Mouse (Mus musculus) thymus, adult 2 months (tissue): ENCODE results near the gene Hist1h2bq. TPM values are rescaled to one million over a fixed set of nuclear protein-coding genes. Genes with fewer than 3 reads are reported as not detected.
"Not testable (repeated sequence)": the region's sequence is repeated elsewhere in the genome, so short reads cannot be mapped to it uniquely, and the experiment has no call there.

Experiments used
- DNase-seq: peaks from one replicate; pipeline ENCODE4 v3.0.0; 2021
- H3K27ac ChIP-seq: fragments of 200-500 bp; 2 replicates; pipeline ENCODE4 v1.5.1; 2012; ENCODE audit warnings: low read length, control low read depth; ENCODE audit not compliant: control insufficient read depth, insufficient read depth
- H3K27me3 ChIP-seq: fragments of 200-500 bp; 2 replicates; pipeline ENCODE4 v1.6.1; 2012; ENCODE audit warnings: mild to moderate bottlenecking, low read length, moderate library complexity, mixed read lengths; ENCODE audit not compliant: control insufficient read depth, insufficient read depth
- H3K36me3 ChIP-seq: fragments of 200-500 bp; 2 replicates; pipeline ENCODE4 v1.6.1; 2012; ENCODE audit warnings: mild to moderate bottlenecking, low read length, moderate library complexity; ENCODE audit not compliant: control insufficient read depth, insufficient read depth
- H3K4me1 ChIP-seq: fragments of 200-500 bp; replicated peaks from 2 replicates; pipeline ENCODE4 v1.6.1; 2012; ENCODE audit warnings: low read length; ENCODE audit not compliant: control insufficient read depth, insufficient read depth
- H3K4me3 ChIP-seq: fragments of 200-500 bp; 2 replicates; pipeline ENCODE4 v1.5.1; 2012; ENCODE audit warnings: mild to moderate bottlenecking, low read length, control low read depth, moderate library complexity; ENCODE audit not compliant: control insufficient read depth, insufficient read depth
- CTCF ChIP-seq: fragments of 200-500 bp; IDR thresholded peaks from 2 replicates; pipeline ENCODE4 v1.5.1; 2012; ENCODE audit warnings: mild to moderate bottlenecking, control low read depth, low read length, moderate library complexity, borderline replicate concordance; ENCODE audit not compliant: control insufficient read depth, poor library complexity, insufficient read depth; ENCODE audit errors: extremely low read depth
- POLR2A ChIP-seq: fragments of 200-500 bp; IDR thresholded peaks from 2 replicates; pipeline ENCODE4 v1.6.1; 2012; ENCODE audit warnings: mild to moderate bottlenecking, low read length, control low read depth, moderate library complexity; ENCODE audit not compliant: control insufficient read depth, poor library complexity, insufficient read depth; ENCODE audit errors: extremely low read depth
- WGBS: fragments of 180-500 bp; shearing (Covaris S2); methylation state at CpG from one replicate; pipeline ENCODE4 v1.1.7; 2018; 5-methylcytosine and 5-hydroxymethylcytosine counted together
- polyA plus RNA-seq: library from polyadenylated mRNA; depleted of rRNA; stranded (reverse); fragments of >200 nt; gene quantifications from 2 replicates; pipeline ENCODE4 v1.2.3, GENCODE M21; 2012

Hist1h2bq gene
- polyA plus RNA-seq, 1 experiment: 200 TPM

- Histone ChIP-seq H3K4me3 (peak within 1 kb of the TSS; percentile 26), H3K27ac (peak within 1 kb of the TSS; percentile 43; the same call in 1 of the 2 replicates)
- WGBS: under 1% methylated on average over 24 of the region's 58 CpGs
- not testable (repeated sequence) for H3K36me3 ChIP-seq, H3K27me3 ChIP-seq, H3K4me1 ChIP-seq
- 0 out of 2 replicates have a peak, but pooled peaks have one; percentile 35 for TF ChIP-seq POLR2A
- peak; percentile 43 for DNase-seq
Measured at GRCm38 (mm10) chr13:21831418-21832394, 21.7 kb upstream of the Hist1h2bq start, which contains the start of gene Hist1h4n. TSS of gene Hist1h4n (minus strand) at chr13:21832196.

- H3K27me3 ChIP-seq: no peaks in the 10 kb centered on the region
- whole genome bisulfite sequencing: 94% methylated on average over 10 of the region's 10 CpGs
- H3K4me3 ChIP-seq: no peak overlapping the region
- no peak for TF ChIP-seq POLR2A
- TF ChIP-seq CTCF: no peak
- DNase-seq: no peak
- no peaks in the 10 kb centered on the region for H3K36me3 ChIP-seq
- peaks cover 5% of the 10 kb centered on the region for H3K4me1 ChIP-seq
- H3K27ac ChIP-seq: no peak overlapping the region
Measured at GRCm38 (mm10) chr13:21830344-21830743, 20.3 kb upstream of the Hist1h2bq start.

DNA sequence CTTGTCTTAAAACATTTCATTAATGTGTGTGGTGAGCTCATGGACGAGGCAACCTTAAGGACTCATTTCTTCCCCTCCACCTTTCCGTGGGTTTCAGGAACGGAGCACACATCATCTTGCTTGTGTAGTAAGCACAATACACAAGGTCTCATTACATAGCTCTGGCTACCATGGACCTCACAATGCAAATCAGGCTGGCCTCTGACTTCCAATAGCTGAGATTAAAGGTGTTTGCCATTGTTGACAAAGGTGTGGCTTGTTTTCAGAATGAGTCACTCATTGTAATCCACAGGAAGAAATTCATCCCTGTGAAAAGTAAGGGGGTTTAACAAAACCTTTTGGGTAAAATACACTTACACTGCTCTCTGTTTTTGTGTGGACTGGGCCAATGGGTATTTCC is 18.5 kb upstream of the Hist1h2bq start:
- Histone ChIP-seq H3K36me3 (no peaks in the 10 kb centered on the region), H3K4me3 (no peak overlapping the region), H3K4me1 (peaks cover 5% of the 10 kb centered on the region), H3K27ac (no peak overlapping the region), H3K27me3 (no peaks in the 10 kb centered on the region)
- 97% methylated on average over 3 of the region's 3 CpGs for WGBS
- TF ChIP-seq POLR2A (no peak), CTCF (no peak)
- no peak for DNase-seq

GRCm38 (mm10) chr13:21820082-21820890 is 10.3 kb upstream of the Hist1h2bq start:
- H3K4me1 ChIP-seq, H3K36me3 ChIP-seq, H3K27ac ChIP-seq, H3K27me3 ChIP-seq, DNase-seq, H3K4me3 ChIP-seq: not testable (repeated sequence)
- WGBS: 78% methylated on average over 7 of the region's 16 CpGs

DNA sequence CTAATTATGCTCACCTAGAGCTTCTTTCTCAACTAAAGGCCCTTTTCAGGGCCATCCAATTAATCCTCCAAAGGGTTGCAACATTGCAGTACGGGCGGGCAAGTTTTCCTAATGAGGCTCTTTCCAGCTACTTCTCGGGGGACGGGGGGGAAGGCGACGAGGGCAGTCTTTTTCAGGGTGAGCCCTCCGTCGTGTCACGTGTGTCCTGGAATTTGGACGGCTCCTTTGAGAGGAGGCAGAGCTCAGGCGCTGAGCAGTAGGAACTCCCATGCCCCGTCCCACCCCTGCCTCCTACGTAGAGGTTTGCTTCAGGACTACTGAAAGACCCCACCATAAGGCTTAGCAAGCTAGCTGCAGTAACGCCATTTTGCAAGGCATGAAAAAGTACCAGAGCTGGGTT is 2.1 kb upstream of the Hist1h2bq start:
- not testable (repeated sequence) for H3K4me1 ChIP-seq, H3K36me3 ChIP-seq, H3K27me3 ChIP-seq, DNase-seq
- Histone ChIP-seq H3K27ac (peak overlapping the region; percentile 71), H3K4me3 (peak overlapping the region; percentile 31)
- 0% methylated on average over 14 of the region's 14 CpGs for WGBS

GRCm38 (mm10) chr13:21811539-21811938 is 1.5 kb upstream of the Hist1h2bq start, which contains the start of gene Hist1h4m:
TSS of gene Hist1h4m (plus strand) at chr13:21811746.
- H3K27ac ChIP-seq: peak within 1 kb of the TSS; percentile 71
- not testable (repeated sequence) for H3K36me3 ChIP-seq, H3K27me3 ChIP-seq, H3K4me1 ChIP-seq
- DNase-seq: peak; percentile 62
- peak within 1 kb of the TSS; percentile 31 for H3K4me3 ChIP-seq
- no CpG with 5 or more reads among the region's 24 CpGs for WGBS

DNA sequence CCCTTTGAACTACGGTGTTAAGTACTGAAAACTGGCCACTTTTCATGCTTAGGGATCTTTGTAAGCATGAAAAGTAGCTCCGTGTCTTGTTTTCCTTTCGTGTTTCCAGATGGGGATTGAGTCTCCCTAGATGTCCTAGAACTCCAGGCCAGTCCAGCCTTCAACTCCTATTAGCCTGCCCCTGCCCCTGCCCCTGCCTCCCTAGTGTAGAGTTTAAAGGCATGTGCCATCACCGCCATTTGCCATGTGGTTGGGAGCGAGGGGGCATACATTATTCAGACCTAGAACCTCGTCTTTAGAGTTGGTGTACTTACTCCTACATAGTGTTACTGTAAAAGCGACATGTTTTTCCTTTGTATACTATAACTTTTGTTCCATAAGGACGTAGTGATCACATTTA is 1.1 kb upstream of the Hist1h2bq start:
- not testable (repeated sequence) for H3K4me1 ChIP-seq, H3K36me3 ChIP-seq, H3K27ac ChIP-seq, H3K27me3 ChIP-seq, H3K4me3 ChIP-seq, DNase-seq
- no CpG with 5 or more reads among the region's 8 CpGs for WGBS

DNA sequence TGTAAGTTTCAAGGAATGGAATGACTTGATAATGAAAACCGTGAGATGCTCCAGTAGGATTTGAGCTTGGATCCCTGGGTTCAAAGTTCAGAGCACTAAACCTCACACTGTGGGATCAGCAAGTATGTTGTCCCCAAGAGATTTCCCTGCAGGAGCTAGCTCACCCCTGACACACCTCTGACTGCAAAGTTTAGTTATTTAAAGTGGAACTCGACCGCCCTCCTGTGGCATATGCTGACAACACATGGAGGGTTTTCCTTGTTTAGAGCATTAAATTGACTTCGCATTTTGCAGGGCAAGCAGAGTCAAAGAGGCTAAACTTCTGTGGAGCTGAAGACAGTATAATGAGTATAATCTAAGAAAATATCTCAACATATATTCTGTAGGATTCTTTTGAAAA is 6.9 kb downstream of the Hist1h2bq start:
- no CpG with 5 or more reads among the region's 4 CpGs for WGBS
- DNase-seq, H3K27ac ChIP-seq: not testable (repeated sequence)

DNA sequence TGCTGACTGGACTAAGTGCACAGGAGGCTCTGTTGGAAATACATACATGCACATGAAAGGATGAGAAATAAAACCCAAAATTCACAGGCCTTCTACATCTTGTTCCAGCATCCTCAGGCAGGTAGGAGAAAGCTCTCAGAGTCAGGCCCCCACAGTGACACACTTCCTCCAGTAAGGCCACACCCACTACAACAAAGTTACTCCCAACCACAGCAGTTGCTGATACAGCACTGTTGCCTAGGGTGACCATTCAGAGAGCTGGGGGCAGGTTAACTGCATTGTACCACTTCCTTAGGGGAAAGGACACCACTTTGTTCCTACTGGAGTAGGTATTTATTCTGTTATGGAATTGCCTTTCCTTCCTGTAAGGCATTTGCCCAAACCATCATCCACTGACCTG is 12.8 kb downstream of the Hist1h2bq start:
- not testable (repeated sequence) for H3K36me3 ChIP-seq, H3K27ac ChIP-seq, DNase-seq, H3K4me3 ChIP-seq, H3K4me1 ChIP-seq, H3K27me3 ChIP-seq

More for the DNA sequence above, 6.9 kb downstream of the Hist1h2bq start:
- not testable (repeated sequence) for H3K27me3 ChIP-seq, H3K4me1 ChIP-seq, H3K36me3 ChIP-seq, H3K4me3 ChIP-seq
